Mouse (Mus musculus) left cerebral cortex, adult 6 months (tissue): Measurements from ENCODE around the gene Grm5. TPM values are rescaled to one million over a fixed set of nuclear protein-coding genes. Genes with fewer than 3 reads are reported as not detected.

Experiments
- long read RNA-seq, 2 experiments: library from polyadenylated mRNA; unstranded; transcript quantifications; one replicate each; pipeline ENCODE4 v2.0.0; 2019 to 2020
- polyA plus RNA-seq: library from polyadenylated mRNA; unstranded; fragments of <200 nt; fragmentation: Nextera tagmentation; gene quantifications from 2 replicates; pipeline ENCODE4 v1.2.3, GENCODE M21; 2021

Gene Grm5
- 44.0 and 69.1 TPM in 2 replicates for polyA plus RNA-seq
- long read RNA-seq, experiment 1, partial matches to known transcripts = 78 of 89 reads
- long read RNA-seq, experiment 1, other reads (novel, unspliced or antisense) = 11 of 89 reads
- long read RNA-seq, experiment 2, partial matches to known transcripts = 14 of 76 reads
- long read RNA-seq, experiment 2, other reads (novel, unspliced or antisense) = 61 of 76 reads

DNA sequence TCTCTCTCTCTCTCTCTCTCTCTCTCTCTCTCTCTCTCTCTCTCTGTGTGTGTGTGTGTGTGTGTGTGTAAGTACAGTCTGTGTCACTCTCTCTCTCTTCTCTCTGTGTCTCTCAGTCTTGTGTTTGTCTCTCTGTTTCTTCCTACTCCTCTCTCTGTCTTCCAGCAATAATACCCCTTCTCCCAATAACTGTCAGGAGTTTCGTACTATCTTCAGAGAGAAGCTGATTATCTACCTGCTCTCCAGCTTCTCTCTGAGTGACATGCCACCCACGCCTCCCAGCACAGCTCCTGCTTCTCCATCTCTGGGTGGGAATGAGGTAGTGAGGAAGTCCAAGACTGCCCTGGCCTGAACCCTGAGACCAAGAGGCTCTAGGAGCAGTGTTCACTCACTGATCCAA is at the start of gene Grm5:
Grm5 (plus strand) TSS at position 301 of the 400 bp plus-strand sequence.

Other genes with a start within 250 kb of the Grm5 start
- 0.02 TPM in 1 of 2 replicates, not detected in the other for gene Tyr, start 90.7 kb upstream of the Grm5 start, polyA plus RNA-seq